Mouse (Mus musculus): ENCODE results near the gene Rbsn.

DNA sequence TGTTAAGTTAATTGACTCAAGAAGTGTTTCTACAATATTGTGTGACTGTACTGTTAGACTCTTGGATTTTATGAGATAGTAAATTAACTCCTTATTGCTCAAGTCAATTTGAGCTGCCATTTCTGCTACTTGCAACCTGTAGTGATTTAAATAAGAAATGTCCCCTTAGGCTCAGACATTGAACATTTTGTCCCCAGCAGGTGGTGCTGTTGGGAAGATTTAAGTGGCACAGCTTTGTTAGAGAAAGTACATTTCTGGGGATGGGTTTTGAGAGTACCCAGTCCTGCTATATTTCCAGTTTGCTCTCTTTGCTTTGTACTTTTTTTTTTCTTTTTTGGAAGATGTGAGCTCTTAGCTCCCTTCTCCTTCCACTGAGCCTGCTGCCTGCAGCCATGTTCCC is 40.6 kb upstream of the Rbsn start:
- TF ChIP-seq CTCF (IDR thresholded peaks at IDR 0.05; ENCODE audit: low read depth) (no peak), EP300 (IDR thresholded peaks at IDR 0.05; ENCODE audit: low read depth) (no peak)

Data from heart, postnatal 0 days (tissue).